Mouse (Mus musculus): Measurements from ENCODE around the gene Mgat4a. TPM values are rescaled to one million over a fixed set of nuclear protein-coding genes. Genes with fewer than 3 reads are reported as not detected.

Gene Mgat4a
- polyA plus RNA-seq, 1 experiment from 2014 or later, result 3.8 TPM

- Histone ChIP-seq H3K27ac (no peak overlapping the region), H3K4me1 (replicated peaks) (no peaks in the 10 kb centered on the region), H3K9ac (no peak overlapping the region), H3K36me3 (no peaks in the 10 kb centered on the region), H3K4me2 (no peak overlapping the region), H3K4me3 (no peak overlapping the region), H3K27me3 (no peaks in the 10 kb centered on the region), H3K9me3 (replicated peaks) (no peaks in the 10 kb centered on the region)
- ATAC-seq (replicated peaks; ENCODE audit: insufficient number of reproducible peaks, insufficient read depth, low FRiP score, low read depth), result no peak
- WGBS, result 75% methylated on average over 3 of the region's 3 CpGs
Observed at GRCm38 (mm10) chr1:37561955-37562354, 21.1 kb upstream of the Mgat4a start.

DNA sequence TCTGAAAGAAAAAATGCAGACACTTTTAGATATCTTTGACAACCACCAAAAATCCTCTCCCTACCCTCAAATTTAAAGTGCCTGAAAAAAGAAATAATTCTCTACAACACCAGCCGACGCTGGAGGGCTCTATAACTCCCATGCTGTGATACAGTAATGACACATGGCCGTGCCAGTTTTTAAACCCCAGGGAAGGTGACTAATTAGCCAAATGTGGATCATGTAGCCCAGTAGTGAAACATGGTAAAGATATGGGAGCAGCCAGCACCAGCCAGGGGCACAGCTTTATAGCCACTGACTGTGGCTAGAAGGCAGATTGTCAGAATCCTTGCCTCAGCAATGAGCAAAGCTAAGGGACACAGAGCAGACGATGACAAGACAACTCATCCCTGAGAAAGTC, 19.5 kb upstream of the Mgat4a start:
- WGBS, result 73% methylated on average over 4 of the region's 4 CpGs
- H3K27ac ChIP-seq, result no peak overlapping the region
- H3K4me2 ChIP-seq, result no peak overlapping the region
- no peaks in the 10 kb centered on the region for H3K36me3 ChIP-seq
- no peak overlapping the region for H3K4me3 ChIP-seq
- no peaks in the 10 kb centered on the region for H3K4me1 ChIP-seq (replicated peaks)
- no peak for ATAC-seq (replicated peaks; ENCODE audit: insufficient number of reproducible peaks, insufficient read depth, low FRiP score, low read depth)
- no peaks in the 10 kb centered on the region for H3K9me3 ChIP-seq (replicated peaks)
- H3K27me3 ChIP-seq, result no peaks in the 10 kb centered on the region
- no peak overlapping the region for H3K9ac ChIP-seq

DNA sequence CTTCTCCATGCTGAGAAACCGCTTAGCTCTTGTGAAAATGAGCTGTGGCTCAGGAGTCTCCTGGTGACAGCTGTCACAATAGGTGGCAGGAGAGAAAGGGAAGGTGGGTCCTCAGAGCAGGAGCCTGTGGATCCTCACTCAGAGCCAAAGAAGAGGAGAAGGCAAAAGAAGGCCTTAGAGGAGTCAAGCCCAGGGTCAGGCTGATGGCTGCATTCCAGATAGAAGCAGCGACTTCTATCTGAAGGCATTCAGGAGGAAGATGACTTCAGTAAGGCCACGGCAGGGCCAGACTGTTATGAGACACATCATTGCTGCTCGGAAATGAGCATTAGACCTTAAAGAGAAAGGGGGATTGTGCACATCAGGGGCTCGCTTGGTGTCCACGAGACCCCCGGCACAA, 11.2 kb upstream of the Mgat4a start:
- no peaks in the 10 kb centered on the region for H3K36me3 ChIP-seq
- H3K9me3 ChIP-seq (replicated peaks), result no peaks in the 10 kb centered on the region
- no peaks in the 10 kb centered on the region for H3K27me3 ChIP-seq

DNA sequence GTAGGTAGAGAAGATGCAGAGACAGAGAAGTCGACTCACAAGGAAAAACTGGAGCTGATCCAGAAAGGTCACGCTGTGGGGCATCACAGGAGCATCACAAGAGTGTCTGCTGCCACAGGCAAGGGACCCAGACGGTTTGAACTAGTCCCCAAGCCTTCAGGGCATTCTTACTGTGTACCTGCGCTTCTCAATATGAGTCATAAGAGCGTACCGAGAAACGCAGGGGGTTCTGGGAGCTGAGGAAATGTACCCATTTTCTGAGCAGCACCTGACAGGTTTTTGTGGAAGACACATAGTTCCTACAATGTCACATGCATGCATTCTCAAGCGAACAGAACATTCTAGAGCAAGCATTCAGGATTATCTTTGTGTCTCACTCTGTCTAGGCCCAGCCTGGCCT, 8.7 kb upstream of the Mgat4a start:
- no peak overlapping the region for H3K9ac ChIP-seq
- WGBS, result 80% methylated on average over 8 of the region's 8 CpGs
- no peak for ATAC-seq (replicated peaks; ENCODE audit: insufficient number of reproducible peaks, insufficient read depth, low FRiP score, low read depth)
- H3K4me3 ChIP-seq, result no peak overlapping the region
- H3K27me3 ChIP-seq, result 0 out of 2 replicates have a peak, but pooled peaks cover 5% of the 10 kb centered on the region
- no peak overlapping the region for H3K4me2 ChIP-seq
- no peak overlapping the region for H3K27ac ChIP-seq
- no peaks in the 10 kb centered on the region for H3K9me3 ChIP-seq (replicated peaks)
- no peaks in the 10 kb centered on the region for H3K4me1 ChIP-seq (replicated peaks)
- H3K36me3 ChIP-seq, result no peaks in the 10 kb centered on the region

More for the DNA sequence above, 11.2 kb upstream of the Mgat4a start:
- H3K4me2 ChIP-seq, result no peak overlapping the region
- H3K27ac ChIP-seq, result no peak overlapping the region
- H3K9ac ChIP-seq, result no peak overlapping the region
- no peak overlapping the region for H3K4me3 ChIP-seq
- 66% methylated on average over 7 of the region's 7 CpGs for WGBS
- no peaks in the 10 kb centered on the region for H3K4me1 ChIP-seq (replicated peaks)
- no peak for ATAC-seq (replicated peaks; ENCODE audit: insufficient number of reproducible peaks, insufficient read depth, low FRiP score, low read depth)

- H3K27ac ChIP-seq, result no peak overlapping the region
- no peaks in the 10 kb centered on the region for H3K36me3 ChIP-seq
- no peak for ATAC-seq (replicated peaks; ENCODE audit: insufficient number of reproducible peaks, insufficient read depth, low FRiP score, low read depth)
- H3K4me1 ChIP-seq (replicated peaks), result no peaks in the 10 kb centered on the region; the same call in 1 of the 2 replicates
- no peak overlapping the region for H3K9ac ChIP-seq
- WGBS, result 67% methylated on average over 11 of the region's 11 CpGs
- H3K4me2 ChIP-seq, result no peak overlapping the region
- no peak overlapping the region for H3K4me3 ChIP-seq
- H3K27me3 ChIP-seq, result peaks cover 23% of the 10 kb centered on the region
- no peaks in the 10 kb centered on the region for H3K9me3 ChIP-seq (replicated peaks)
Observed at GRCm38 (mm10) chr1:37546398-37547051, 5.7 kb upstream of the Mgat4a start.

DNA sequence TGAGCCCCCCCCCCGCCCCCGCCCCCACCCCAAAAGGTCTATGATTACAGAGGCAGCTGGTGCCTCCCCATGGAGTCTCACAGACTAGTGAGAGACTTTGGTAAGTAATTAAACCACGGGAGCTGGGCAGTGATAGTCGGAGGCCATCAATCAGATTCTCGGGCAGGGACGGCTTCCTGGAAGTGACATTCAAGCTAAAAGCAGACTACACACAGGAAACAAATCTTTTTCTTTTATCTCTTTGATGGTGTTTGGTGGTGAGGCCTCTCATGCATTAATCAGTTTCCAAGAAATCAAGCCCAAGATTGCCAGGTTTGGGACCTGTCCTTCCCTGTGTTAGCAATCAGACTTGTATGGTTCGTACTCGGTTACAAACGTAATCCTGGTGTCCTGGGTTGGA, 3.4 kb upstream of the Mgat4a start:
- H3K9me3 ChIP-seq (replicated peaks), result no peaks in the 10 kb centered on the region
- no peak for ATAC-seq (replicated peaks; ENCODE audit: insufficient number of reproducible peaks, insufficient read depth, low FRiP score, low read depth)
- no peak overlapping the region for H3K27ac ChIP-seq
- peaks cover 26% of the 10 kb centered on the region for H3K27me3 ChIP-seq
- H3K4me1 ChIP-seq (replicated peaks), result no peaks in the 10 kb centered on the region; the same call in 1 of the 2 replicates
- no peak overlapping the region for H3K4me2 ChIP-seq
- no peak overlapping the region for H3K4me3 ChIP-seq
- no peaks in the 10 kb centered on the region for H3K36me3 ChIP-seq
- H3K9ac ChIP-seq, result no peak overlapping the region
- WGBS, result 36% methylated on average over 9 of the region's 9 CpGs

DNA sequence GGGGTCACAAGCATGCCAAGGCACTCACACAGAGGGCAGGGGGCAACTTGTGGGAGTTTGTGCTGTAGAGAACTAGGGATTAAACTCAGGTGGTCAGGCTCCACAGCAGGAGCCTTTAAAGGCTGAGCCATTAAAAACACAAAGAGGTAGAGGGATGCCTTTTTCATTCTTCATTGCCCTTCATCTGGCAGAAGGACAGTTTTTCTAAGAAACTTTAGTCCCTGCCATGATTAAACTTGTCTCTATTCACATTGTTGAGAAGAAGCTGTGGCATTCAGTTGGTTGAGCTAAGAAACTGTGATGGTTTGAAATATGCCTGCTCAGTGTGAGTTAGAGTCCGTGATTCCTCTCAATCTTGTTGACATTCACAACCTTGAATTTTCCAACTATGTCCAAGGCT, 2.2 kb upstream of the Mgat4a start:
- Histone ChIP-seq H3K9me3 (replicated peaks) (no peaks in the 10 kb centered on the region), H3K27me3 (peaks cover 28% of the 10 kb centered on the region), H3K4me3 (no peak overlapping the region), H3K9ac (no peak overlapping the region), H3K4me1 (replicated peaks) (no peaks in the 10 kb centered on the region; the same call in 1 of the 2 replicates), H3K4me2 (no peak overlapping the region), H3K36me3 (no peaks in the 10 kb centered on the region), H3K27ac (no peak overlapping the region)
- ATAC-seq (replicated peaks; ENCODE audit: insufficient number of reproducible peaks, insufficient read depth, low FRiP score, low read depth), result no peak
- WGBS, result 53% methylated on average over 1 of the region's 1 CpGs

- Histone ChIP-seq H3K4me1 (replicated peaks) (no peaks in the 10 kb centered on the region; the same call in 1 of the 2 replicates), H3K4me3 (peak overlapping the region; percentile 85), H3K9ac (peak overlapping the region; percentile 65), H3K27me3 (peaks cover 28% of the 10 kb centered on the region), H3K9me3 (replicated peaks) (no peaks in the 10 kb centered on the region), H3K27ac (peak overlapping the region; percentile 71), H3K4me2 (peak overlapping the region; percentile 91), H3K36me3 (no peaks in the 10 kb centered on the region)
- WGBS, result 3% methylated on average over 46 of the region's 47 CpGs
- ATAC-seq (replicated peaks; ENCODE audit: insufficient number of reproducible peaks, insufficient read depth, low FRiP score, low read depth), result peak; percentile 70
Observed at GRCm38 (mm10) chr1:37539968-37540809, 627 bp downstream of the Mgat4a start.

- ATAC-seq (replicated peaks; ENCODE audit: insufficient number of reproducible peaks, insufficient read depth, low FRiP score, low read depth), result no peak
Observed at GRCm38 (mm10) chr1:37534532-37535108, 6.2 kb downstream of the Mgat4a start.

GRCm38 (mm10) chr1:37533181-37533580, 7.6 kb downstream of the Mgat4a start:
- no peak for ATAC-seq (replicated peaks; ENCODE audit: insufficient number of reproducible peaks, insufficient read depth, low FRiP score, low read depth)
- Histone ChIP-seq H3K9me3 (replicated peaks) (no peaks in the 10 kb centered on the region), H3K4me2 (no peak overlapping the region), H3K27ac (no peak overlapping the region), H3K9ac (no peak overlapping the region), H3K36me3 (no peaks in the 10 kb centered on the region), H3K4me1 (replicated peaks) (peaks cover 2% of the 10 kb centered on the region; the same call in 1 of the 2 replicates), H3K4me3 (no peak overlapping the region), H3K27me3 (no peaks in the 10 kb centered on the region)
- 86% methylated on average over 7 of the region's 7 CpGs for WGBS

More at GRCm38 (mm10) chr1:37534532-37535108, 6.2 kb downstream of the Mgat4a start:
- H3K36me3 ChIP-seq, result no peaks in the 10 kb centered on the region
- no peaks in the 10 kb centered on the region for H3K9me3 ChIP-seq (replicated peaks)
- 60% methylated on average over 5 of the region's 5 CpGs for WGBS
- no peak overlapping the region for H3K9ac ChIP-seq
- H3K4me2 ChIP-seq, result no peak overlapping the region
- H3K4me3 ChIP-seq, result no peak overlapping the region
- H3K27me3 ChIP-seq, result 0 out of 2 replicates have a peak, but pooled peaks cover 4% of the 10 kb centered on the region
- H3K27ac ChIP-seq, result no peak overlapping the region
- peaks cover 2% of the 10 kb centered on the region; the same call in 1 of the 2 replicates for H3K4me1 ChIP-seq (replicated peaks)

DNA sequence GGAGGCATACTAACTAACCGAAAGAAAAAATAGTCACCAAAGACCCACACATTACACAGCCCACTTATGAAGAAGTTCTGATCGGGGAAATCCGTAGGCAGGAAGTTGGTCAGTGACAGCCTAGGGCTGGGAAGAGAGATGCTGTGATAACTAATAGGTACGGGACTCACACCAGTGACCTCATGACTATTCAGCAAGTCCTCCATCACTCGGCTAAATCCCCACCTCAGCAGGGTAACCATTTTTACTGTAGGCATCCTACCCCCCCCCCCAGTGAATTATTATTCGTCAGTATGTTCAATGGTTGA, 8.3 kb downstream of the Mgat4a start:
- 78% methylated on average over 6 of the region's 6 CpGs for WGBS
- Histone ChIP-seq H3K4me2 (no peak overlapping the region), H3K27me3 (no peaks in the 10 kb centered on the region), H3K9ac (no peak overlapping the region), H3K27ac (no peak overlapping the region), H3K9me3 (replicated peaks) (no peaks in the 10 kb centered on the region), H3K4me3 (no peak overlapping the region), H3K36me3 (no peaks in the 10 kb centered on the region), H3K4me1 (replicated peaks) (peaks cover 2% of the 10 kb centered on the region; the same call in 1 of the 2 replicates)
- ATAC-seq (replicated peaks; ENCODE audit: insufficient number of reproducible peaks, insufficient read depth, low FRiP score, low read depth), result no peak

Data from heart, embryonic 15.5 days (tissue).